Mouse (Mus musculus): ENCODE results near the gene Prnp. TPM values are rescaled to one million over a fixed set of nuclear protein-coding genes. Genes with fewer than 3 reads are reported as not detected.

Prnp gene
- 105 and 119 TPM in 2 replicates for polyA plus RNA-seq (2012; ENCODE audit: insufficient read depth, insufficient read length, missing spikeins)

DNA sequence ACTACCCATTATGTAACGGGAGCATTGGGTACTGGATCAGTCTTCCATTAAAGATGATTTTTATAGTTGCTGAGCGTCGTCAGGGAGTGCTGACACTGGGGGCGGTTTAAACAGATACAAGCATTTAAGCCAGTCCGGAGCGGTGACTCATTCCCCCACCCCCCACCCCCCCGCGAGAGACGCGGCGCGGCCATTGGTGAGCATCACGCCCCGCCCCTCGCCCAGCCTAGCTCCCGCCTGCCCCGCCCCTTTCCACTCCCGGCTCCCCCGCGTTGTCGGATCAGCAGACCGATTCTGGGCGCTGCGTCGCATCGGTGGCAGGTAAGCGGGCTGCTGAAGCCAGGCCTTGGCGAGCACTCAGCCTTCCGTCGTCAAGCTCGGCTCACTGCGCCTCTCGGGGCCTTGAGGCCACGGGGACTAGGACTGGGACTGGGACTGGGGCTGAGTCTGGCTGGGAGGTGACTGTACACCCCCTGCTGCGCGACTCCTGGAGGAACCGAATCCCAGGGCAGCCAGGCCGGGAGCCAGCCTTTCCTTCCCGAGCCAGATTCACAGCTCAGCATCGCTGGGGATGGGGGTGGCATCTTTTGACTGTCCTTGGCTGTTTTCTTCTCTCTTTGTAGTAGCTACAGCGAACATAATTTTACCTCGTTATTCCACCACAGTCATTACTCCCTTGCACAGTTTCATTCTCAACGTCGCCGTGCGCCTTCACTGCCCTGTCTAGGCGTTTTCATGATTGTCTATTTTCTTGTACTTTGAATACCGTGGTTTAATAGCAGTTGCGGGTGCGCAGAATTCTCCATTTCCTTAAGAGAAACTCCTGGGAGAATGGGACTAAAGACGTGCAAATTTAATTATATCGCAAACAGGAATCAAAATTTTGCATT, at the start of gene Prnp, which contains the start of gene Prn:
Gene Prnp (plus strand): TSS at position 246 of the 890 bp plus-strand sequence.
Gene Prn (plus strand): TSS at position 275 of the 890 bp plus-strand sequence.
- Histone ChIP-seq H3K4me1 (ENCODE audit: control insufficient read depth, insufficient read depth, insufficient read length, low read length) (peaks cover 33% of the 10 kb centered on the region), H3K27ac (replicated peaks; ENCODE audit: low read depth, low read length) (peak within 1 kb of the TSS; percentile 71), H3K4me3 (ENCODE audit: insufficient read depth, low read depth, low read length) (peak within 1 kb of the TSS; percentile 69)

DNA sequence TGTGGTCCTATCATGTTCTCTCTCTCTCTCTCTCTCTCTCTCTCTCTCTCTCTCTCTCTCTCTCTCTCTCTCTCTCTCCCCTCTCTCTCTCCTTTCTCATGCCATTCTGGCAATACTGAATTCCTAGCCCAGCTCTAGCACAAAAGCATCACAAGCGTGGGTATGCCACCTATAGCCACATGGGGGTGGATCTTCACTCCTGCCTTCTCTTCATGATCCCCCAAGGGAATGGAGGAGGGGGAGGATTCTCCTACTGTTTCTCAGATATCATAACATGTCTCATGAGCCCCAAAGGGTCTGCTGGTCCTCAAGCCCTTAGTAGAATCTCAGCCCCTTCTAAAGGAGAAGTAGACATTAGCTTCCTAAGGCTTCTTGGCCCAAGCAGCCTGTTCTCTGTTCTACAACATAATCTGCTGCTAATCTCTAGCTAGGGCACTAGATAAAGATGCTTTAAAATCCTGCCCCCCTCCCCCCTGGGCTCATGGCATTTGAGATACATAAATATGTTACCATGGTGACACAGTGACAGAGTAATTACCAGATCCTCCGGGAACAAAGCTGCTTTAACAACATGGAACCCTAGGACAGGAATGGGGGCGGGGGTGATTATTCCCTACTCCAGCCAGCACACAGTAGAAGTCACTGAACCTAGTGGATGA, 47.0 kb upstream of the Prnp start:
- Histone ChIP-seq H3K27ac (replicated peaks; ENCODE audit: low read depth, low read length) (no peak overlapping the region), H3K4me3 (ENCODE audit: insufficient read depth, low read depth, low read length) (no peak overlapping the region), H3K4me1 (ENCODE audit: control insufficient read depth, insufficient read depth, insufficient read length, low read length) (no peaks in the 10 kb centered on the region)

DNA sequence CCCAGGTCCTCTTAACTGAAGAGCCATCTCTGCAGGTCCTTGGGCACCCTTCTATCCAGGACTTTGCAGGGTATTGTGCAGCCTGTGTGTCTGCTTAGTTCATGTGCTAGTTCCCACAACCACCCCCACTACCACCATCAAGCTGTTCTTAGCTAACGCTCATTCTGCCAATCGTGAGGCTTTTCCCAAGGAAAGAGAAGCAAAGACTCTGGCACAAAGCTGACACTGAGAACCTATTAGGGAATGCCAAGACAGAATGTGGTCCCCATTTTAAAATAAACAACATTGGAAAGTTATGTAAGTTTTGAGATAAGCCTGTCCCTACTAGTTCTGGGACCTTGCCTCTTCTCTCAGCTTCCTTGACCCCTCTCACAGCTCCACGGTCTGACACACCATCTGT, 46.3 kb upstream of the Prnp start:
- H3K4me1 ChIP-seq (ENCODE audit: control insufficient read depth, insufficient read depth, insufficient read length, low read length): no peaks in the 10 kb centered on the region
- no peak overlapping the region for H3K4me3 ChIP-seq (ENCODE audit: insufficient read depth, low read depth, low read length)
- no peak overlapping the region for H3K27ac ChIP-seq (replicated peaks; ENCODE audit: low read depth, low read length)

GRCm38 (mm10) chr2:131864262-131864796, 45.4 kb upstream of the Prnp start:
- Histone ChIP-seq H3K4me1 (ENCODE audit: control insufficient read depth, insufficient read depth, insufficient read length, low read length) (no peaks in the 10 kb centered on the region), H3K27ac (replicated peaks; ENCODE audit: low read depth, low read length) (no peak overlapping the region), H3K4me3 (ENCODE audit: insufficient read depth, low read depth, low read length) (no peak overlapping the region)

DNA sequence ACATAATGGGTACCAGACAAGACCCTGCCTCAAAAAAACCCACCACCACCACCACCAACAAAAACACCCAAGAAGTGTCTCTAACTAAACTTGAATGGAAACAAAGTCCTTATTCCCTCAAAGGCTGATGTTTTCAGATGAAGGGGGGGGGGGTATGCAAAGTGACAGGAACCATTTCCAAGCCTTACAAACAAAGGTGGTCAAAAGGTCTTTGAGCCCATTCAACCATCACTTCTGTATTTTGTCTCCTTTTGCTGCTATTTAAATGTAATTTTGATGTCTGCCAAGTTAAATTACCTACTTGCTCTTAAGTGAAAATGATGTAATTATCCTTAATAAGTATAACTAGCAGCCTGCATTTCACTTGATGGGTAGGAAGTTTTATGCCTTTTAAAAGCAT, 43.1 kb upstream of the Prnp start:
- no peak overlapping the region for H3K27ac ChIP-seq (replicated peaks; ENCODE audit: low read depth, low read length)
- H3K4me1 ChIP-seq (ENCODE audit: control insufficient read depth, insufficient read depth, insufficient read length, low read length): no peaks in the 10 kb centered on the region

DNA sequence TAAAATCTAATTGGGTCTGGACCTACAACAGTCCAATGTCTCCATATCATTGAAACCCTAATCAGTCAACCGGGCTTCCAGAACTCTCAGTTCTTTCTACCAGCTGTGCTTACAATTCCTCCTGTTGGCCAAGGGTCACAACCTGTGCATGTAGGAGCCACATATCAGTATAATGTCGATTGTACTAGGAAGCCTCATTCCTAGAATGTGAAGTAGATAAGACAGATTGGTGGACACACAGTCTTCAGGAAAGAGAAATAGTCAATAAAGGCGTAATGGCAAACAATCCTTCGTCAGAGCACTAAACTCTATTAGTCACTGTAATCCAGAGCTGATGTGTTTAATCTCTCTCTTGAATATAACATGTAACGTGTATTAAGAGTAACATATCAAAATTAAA, 40.7 kb upstream of the Prnp start:
- Histone ChIP-seq H3K27ac (replicated peaks; ENCODE audit: low read depth, low read length) (no peak overlapping the region), H3K4me1 (ENCODE audit: control insufficient read depth, insufficient read depth, insufficient read length, low read length) (no peaks in the 10 kb centered on the region), H3K4me3 (ENCODE audit: insufficient read depth, low read depth, low read length) (no peak overlapping the region)

More for the DNA sequence above, 43.1 kb upstream of the Prnp start:
- no peak overlapping the region for H3K4me3 ChIP-seq (ENCODE audit: insufficient read depth, low read depth, low read length)

- Histone ChIP-seq H3K4me3 (ENCODE audit: insufficient read depth, low read depth, low read length) (no peak overlapping the region), H3K27ac (replicated peaks; ENCODE audit: low read depth, low read length) (no peak overlapping the region), H3K4me1 (ENCODE audit: control insufficient read depth, insufficient read depth, insufficient read length, low read length) (no peaks in the 10 kb centered on the region)
These were observed 36.4 kb upstream of the Prnp start for GRCm38 (mm10) chr2:131873376-131873775.

DNA sequence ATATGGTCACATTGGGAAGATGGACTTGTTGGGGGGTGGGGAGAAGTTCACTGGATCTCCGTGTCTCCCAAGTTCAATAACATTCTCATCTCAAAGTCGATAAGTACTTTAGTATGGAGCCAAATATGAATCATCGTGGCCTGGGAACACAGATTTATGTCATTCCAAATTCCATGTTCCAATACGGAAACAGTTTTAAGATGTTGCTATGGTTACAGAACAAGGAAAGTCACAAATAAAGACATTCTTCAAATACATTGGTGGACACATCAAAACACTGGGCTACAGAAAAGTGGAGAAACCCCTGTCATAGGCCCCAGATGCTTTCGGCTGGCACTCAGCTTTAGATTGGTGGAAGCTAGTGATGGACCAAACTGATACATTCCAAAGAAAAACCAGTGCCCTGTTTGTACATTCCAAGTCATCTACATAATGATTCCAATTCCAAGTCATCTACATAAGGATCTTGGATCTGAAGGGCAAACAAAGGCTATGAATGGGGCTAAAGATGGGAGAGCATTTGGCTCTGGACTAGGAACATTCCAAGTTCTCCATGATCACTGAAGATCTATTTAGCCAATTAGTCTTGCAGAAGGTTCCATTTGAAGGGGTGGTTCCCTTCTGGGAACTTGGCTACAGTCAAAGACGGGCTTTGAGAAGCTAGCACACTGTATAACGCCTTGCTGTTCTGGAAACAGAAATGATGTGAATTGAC, 33.0 kb upstream of the Prnp start:
- H3K4me3 ChIP-seq (ENCODE audit: insufficient read depth, low read depth, low read length): no peak overlapping the region

DNA sequence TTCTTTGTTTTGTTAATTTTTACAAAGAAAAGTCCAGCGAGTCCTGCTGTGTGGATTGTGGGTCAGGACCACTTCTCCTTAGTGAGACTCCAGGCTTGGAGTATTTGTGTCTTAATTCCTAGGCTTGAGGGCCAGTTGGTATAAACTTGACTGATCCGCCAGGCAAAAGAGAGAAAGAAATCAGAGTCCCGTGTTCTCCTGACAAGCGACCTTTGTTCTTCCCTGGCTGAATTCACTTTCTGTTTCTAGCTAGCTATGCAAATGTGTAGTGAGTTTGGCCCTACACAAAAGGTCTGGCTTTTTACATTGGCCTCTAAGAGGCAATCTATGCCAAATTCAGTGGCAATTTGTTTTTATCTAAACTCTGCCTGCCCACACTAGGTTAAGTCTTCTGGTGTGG, 28.0 kb upstream of the Prnp start:
- Histone ChIP-seq H3K27ac (replicated peaks; ENCODE audit: low read depth, low read length) (peak overlapping the region; percentile 68), H3K4me3 (ENCODE audit: insufficient read depth, low read depth, low read length) (no peak overlapping the region), H3K4me1 (ENCODE audit: control insufficient read depth, insufficient read depth, insufficient read length, low read length) (no peaks in the 10 kb centered on the region)

More for the DNA sequence above, 33.0 kb upstream of the Prnp start:
- Histone ChIP-seq H3K4me1 (ENCODE audit: control insufficient read depth, insufficient read depth, insufficient read length, low read length) (no peaks in the 10 kb centered on the region), H3K27ac (replicated peaks; ENCODE audit: low read depth, low read length) (no peak overlapping the region)

DNA sequence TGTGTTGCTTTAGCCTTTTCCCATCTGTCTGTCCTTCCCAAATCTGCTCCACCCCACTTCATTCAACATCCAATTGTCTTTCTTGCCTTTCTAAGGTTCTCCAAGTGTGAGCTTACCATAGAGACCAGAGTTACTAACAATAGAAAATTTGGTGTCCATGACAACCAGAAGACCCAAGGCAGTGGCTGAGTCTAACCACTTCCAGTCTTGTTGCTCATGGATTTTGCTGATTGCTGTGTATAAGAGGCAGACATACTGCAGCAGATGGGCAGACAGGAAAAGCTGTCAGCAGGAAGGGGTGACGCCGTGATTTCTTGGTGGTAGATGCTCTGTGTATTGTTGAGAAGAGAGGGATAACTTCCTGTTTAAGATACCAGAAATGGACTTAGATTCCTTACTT, 26.6 kb upstream of the Prnp start:
- no peak overlapping the region for H3K27ac ChIP-seq (replicated peaks; ENCODE audit: low read depth, low read length)
- H3K4me3 ChIP-seq (ENCODE audit: insufficient read depth, low read depth, low read length): no peak overlapping the region
- no peaks in the 10 kb centered on the region for H3K4me1 ChIP-seq (ENCODE audit: control insufficient read depth, insufficient read depth, insufficient read length, low read length)

GRCm38 (mm10) chr2:131886503-131887160, 23.1 kb upstream of the Prnp start:
- Histone ChIP-seq H3K27ac (replicated peaks; ENCODE audit: low read depth, low read length) (no peak overlapping the region), H3K4me3 (ENCODE audit: insufficient read depth, low read depth, low read length) (no peak overlapping the region), H3K4me1 (ENCODE audit: control insufficient read depth, insufficient read depth, insufficient read length, low read length) (peaks cover 4% of the 10 kb centered on the region; the same call in 1 of the 2 replicates)

- Histone ChIP-seq H3K27ac (replicated peaks; ENCODE audit: low read depth, low read length) (no peak overlapping the region), H3K4me3 (ENCODE audit: insufficient read depth, low read depth, low read length) (no peak overlapping the region), H3K4me1 (ENCODE audit: control insufficient read depth, insufficient read depth, insufficient read length, low read length) (peaks cover 8% of the 10 kb centered on the region; the same call in 1 of the 2 replicates)
These were observed 21.5 kb upstream of the Prnp start for GRCm38 (mm10) chr2:131888233-131888632.

- Histone ChIP-seq H3K4me1 (ENCODE audit: control insufficient read depth, insufficient read depth, insufficient read length, low read length) (peaks cover 8% of the 10 kb centered on the region; the same call in 1 of the 2 replicates), H3K4me3 (ENCODE audit: insufficient read depth, low read depth, low read length) (no peak overlapping the region), H3K27ac (replicated peaks; ENCODE audit: low read depth, low read length) (0 out of 2 replicates have a peak overlapping the region, but pooled peaks have one; percentile 31)
These were observed 17.2 kb upstream of the Prnp start for GRCm38 (mm10) chr2:131892534-131892933.

DNA sequence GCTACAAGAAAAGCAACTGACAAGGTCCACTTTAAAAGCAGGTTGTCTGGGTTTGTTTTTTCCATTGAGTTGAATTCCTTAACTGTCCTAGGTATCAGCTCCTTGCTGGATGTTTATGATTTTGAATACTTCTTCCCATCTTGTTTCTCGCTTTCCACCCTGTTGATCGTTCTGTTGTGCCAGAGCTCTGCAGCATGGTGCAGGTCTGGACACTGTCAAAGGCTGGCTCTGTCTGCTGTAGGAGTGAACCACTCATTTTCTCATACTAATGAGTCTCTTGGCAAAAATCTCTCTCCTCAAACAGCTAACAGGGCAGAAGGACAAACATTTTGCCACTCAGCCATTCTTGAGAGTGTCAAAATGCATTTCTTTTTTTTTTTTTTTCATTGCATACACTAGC, 14.6 kb upstream of the Prnp start:
- Histone ChIP-seq H3K4me3 (ENCODE audit: insufficient read depth, low read depth, low read length) (no peak overlapping the region), H3K27ac (replicated peaks; ENCODE audit: low read depth, low read length) (no peak overlapping the region), H3K4me1 (ENCODE audit: control insufficient read depth, insufficient read depth, insufficient read length, low read length) (peaks cover 4% of the 10 kb centered on the region; the same call in 1 of the 2 replicates)
